Mouse (Mus musculus): Measurements from ENCODE around the gene Camk2b.
"Not testable (repeated sequence)": the region's sequence is repeated elsewhere in the genome, so short reads cannot be mapped to it uniquely, and the experiment has no call there.

Gene Camk2b

GRCm38 (mm10) chr11:5949586-5950352 is 116.4 kb downstream of the Camk2b start, which contains the start of gene Gck:
TSS of gene Gck (minus strand) at chr11:5950081.
- peak; percentile 26 to 30 for DNase-seq (ENCODE audit: low read depth in 1 of 2, low spot score in 2 of 2)

- DNase-seq (ENCODE audit: low read depth in 1 of 2, low spot score in 2 of 2): no peak
Observed at GRCm38 (mm10) chr11:5948546-5949250, 117.5 kb downstream of the Camk2b start.

- DNase-seq (ENCODE audit: low read depth in 1 of 2, low spot score in 2 of 2): no peak
Observed at GRCm38 (mm10) chr11:5947796-5948195, 118.4 kb downstream of the Camk2b start.

GRCm38 (mm10) chr11:5945096-5945495 is 121.1 kb downstream of the Camk2b start:
- DNase-seq (ENCODE audit: low read depth in 1 of 2, low spot score in 2 of 2): no peak

GRCm38 (mm10) chr11:5942966-5943365 is 123.2 kb downstream of the Camk2b start:
- no peak for DNase-seq (ENCODE audit: low read depth in 1 of 2, low spot score in 2 of 2)

- not testable (repeated sequence) for DNase-seq (ENCODE audit: low read depth in 1 of 2, low spot score in 2 of 2)
Observed at GRCm38 (mm10) chr11:5934531-5934930, 131.6 kb downstream of the Camk2b start.

GRCm38 (mm10) chr11:5931947-5932346 is 134.2 kb downstream of the Camk2b start:
- DNase-seq (ENCODE audit: low read depth in 1 of 2, low spot score in 2 of 2): not testable (repeated sequence)

GRCm38 (mm10) chr11:5930578-5930977 is 135.6 kb downstream of the Camk2b start:
- no peak for DNase-seq (ENCODE audit: low read depth in 1 of 2, low spot score in 2 of 2)

- DNase-seq (ENCODE audit: low read depth in 1 of 2, low spot score in 2 of 2): no peak
Observed at GRCm38 (mm10) chr11:5926696-5927220, 139.4 kb downstream of the Camk2b start.

GRCm38 (mm10) chr11:5924699-5925098 is 141.5 kb downstream of the Camk2b start:
- DNase-seq (ENCODE audit: low read depth in 1 of 2, low spot score in 2 of 2): no peak

- DNase-seq (ENCODE audit: low read depth in 1 of 2, low spot score in 2 of 2): no peak
Observed at GRCm38 (mm10) chr11:5920323-5920960, 145.7 kb downstream of the Camk2b start.

Measured in monocyte, adult 2 months (primary cell).